Comparison of ENCODE assay signal across 10 mouse cellular contexts in the genomic region with DNA sequence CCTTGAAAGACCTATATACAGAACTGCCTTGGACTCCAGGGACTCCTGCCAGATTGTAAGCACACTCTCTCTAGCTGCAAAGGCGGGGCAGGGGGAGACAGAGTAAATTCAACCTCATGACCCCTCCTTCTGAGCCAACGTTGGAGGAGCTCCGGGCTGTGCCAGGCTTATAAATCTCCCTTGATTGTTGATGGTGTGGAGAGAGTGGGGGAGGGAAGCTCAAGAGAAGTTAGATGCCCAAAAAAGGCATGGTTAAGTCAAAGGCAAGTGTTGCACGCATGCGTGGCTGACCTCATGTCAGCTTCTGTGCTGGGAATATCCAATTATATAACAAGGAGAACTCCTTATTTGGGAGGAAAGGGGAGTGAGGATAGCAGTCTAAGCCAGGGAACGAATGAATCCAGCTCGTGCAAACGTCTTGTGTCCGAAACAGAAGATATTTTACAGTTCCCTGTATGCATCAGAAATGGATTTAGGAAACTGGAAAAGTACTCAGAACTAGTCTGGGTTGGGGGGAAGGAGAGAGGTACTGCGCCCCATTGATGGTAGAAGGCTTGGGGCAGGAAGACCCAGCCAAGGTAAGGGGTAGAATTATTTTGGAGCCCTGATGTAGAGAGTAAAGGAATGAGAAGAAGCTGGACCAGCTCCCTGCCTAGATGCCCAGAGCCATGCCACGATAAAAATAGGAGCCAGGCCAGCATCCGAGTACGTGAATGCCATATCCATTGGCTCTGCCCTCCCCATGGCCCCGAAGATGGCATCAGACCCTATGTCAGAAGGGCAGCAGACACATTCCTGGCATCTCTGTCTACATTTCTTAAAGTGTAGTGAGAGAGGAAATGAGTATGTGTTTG. TPM values are rescaled to one million over a fixed set of nuclear protein-coding genes. Genes with fewer than 3 reads are reported as not detected.
DNase-seq lines count a peak whose midpoint lies in the region; ATAC-seq and TF ChIP-seq lines count a peak whose summit lies in the region.
"Had no signal": no experiment of that assay in that cellular context is flagged by ENCODE, and none has a peak within 500 bp of the region (broad histone marks: within the 10 kb centered on the region; RNA-seq: fewer than 3 reads in every experiment).

No protein-coding gene starts in this region.

- peaks cover 63% of the 10 kb centered on the region for H3K36me3 ChIP-seq in intestine, embryonic 14.5 days (ENCODE audit: control insufficient read depth, insufficient read depth, low read length)
- peaks cover 35% of the 10 kb centered on the region for H3K36me3 ChIP-seq in lung, embryonic 14.5 days (ENCODE audit: insufficient read depth)

- H3K4me1 ChIP-seq in intestine, embryonic 14.5 days (replicated peaks; ENCODE audit: control insufficient read depth, insufficient read depth, low read length) = peaks cover 7% of the 10 kb centered on the region; the same call in 1 of the 2 replicates
- peaks cover 2% of the 10 kb centered on the region; the same call in 1 of the 2 replicates for H3K4me1 ChIP-seq in lung, embryonic 14.5 days (ENCODE audit: insufficient read depth)

- H3K27me3 ChIP-seq in intestine, embryonic 14.5 days (replicated peaks; ENCODE audit: control insufficient read depth, insufficient read depth, low read length) = no peaks in the 10 kb centered on the region
- no peaks in the 10 kb centered on the region for H3K27me3 ChIP-seq in lung, embryonic 14.5 days (ENCODE audit: insufficient read depth, low read length)

- peak overlapping the region; percentile 88 for H3K27ac ChIP-seq in intestine, embryonic 14.5 days (ENCODE audit: low read depth)
- H3K27ac ChIP-seq in lung, embryonic 14.5 days (ENCODE audit: low read depth) = peak overlapping the region; percentile 80; the same call in 1 of the 2 replicates

- peak; percentile 83 for ATAC-seq in intestine, embryonic 14.5 days (replicated peaks; ENCODE audit: low FRiP score, low TSS enrichment, low read depth)
- ATAC-seq in lung, embryonic 14.5 days (ENCODE audit: insufficient read depth) = peak; percentile 94
- no peak for ATAC-seq in monocyte, adult 5-6 weeks (replicated peaks; ENCODE audit: insufficient number of reproducible peaks, low FRiP score, low TSS enrichment, poor library complexity, severe bottlenecking)

- no peak for TF ChIP-seq CTCF in lung, embryonic 14.5 days (IDR thresholded peaks at IDR 0.05; ENCODE audit: low read depth)

- WGBS in intestine, embryonic 14.5 days = 47% methylated on average over 14 of the region's 14 CpGs
- 54% methylated on average over 14 of the region's 14 CpGs for WGBS in lung, embryonic 14.5 days

- 0 out of 2 replicates have a peak overlapping the region, but pooled peaks have one; percentile 6 for H3K4me2 ChIP-seq in intestine, embryonic 14.5 days (ENCODE audit: low read length)
- no peak overlapping the region for H3K4me2 ChIP-seq in lung, embryonic 14.5 days

- no peak overlapping the region for H3K4me3 ChIP-seq in intestine, embryonic 14.5 days (ENCODE audit: low read depth, low read length)
- H3K4me3 ChIP-seq in lung, embryonic 14.5 days (ENCODE audit: low read depth, low read length) = no peak overlapping the region

- no peaks in the 10 kb centered on the region for H3K9me3 ChIP-seq in intestine, embryonic 14.5 days (ENCODE audit: control insufficient read depth, low read length)
- H3K9me3 ChIP-seq in lung, embryonic 14.5 days (ENCODE audit: low read depth, low read length) = no peaks in the 10 kb centered on the region
- H3K9me3 ChIP-seq: G1E had no signal

- H3K9ac ChIP-seq in intestine, embryonic 14.5 days (ENCODE audit: low read length) = no peak overlapping the region
- no peak overlapping the region for H3K9ac ChIP-seq in lung, embryonic 14.5 days

- peak; percentile 15 for DNase-seq in urinary bladder, postnatal 25 days (ENCODE audit: low spot score)
- no peak for DNase-seq in urinary bladder, adult 2 months (ENCODE audit: low spot score)
- DNase-seq in intestine, embryonic 14.5 days (ENCODE audit: low spot score) = peak; percentile 62
- DNase-seq in lung, embryonic 14.5 days = peak; percentile 87
- no peak for DNase-seq in left cerebral cortex, adult 9 months (ENCODE audit: low spot score in 2 of 2)
- no peak for DNase-seq in spleen, postnatal 10 days (ENCODE audit: low spot score in 2 of 2)
- DNase-seq in right cerebral cortex, postnatal 14 days = no peak
- DNase-seq: cerebellum, adult 18-20 months had no signal

RNA-seq across cellular contexts. Expression of a gene that starts 18.6 kb away (rescaled TPM):
- 20.2 and 21.0 TPM in 2 replicates for polyA plus RNA-seq in urinary bladder, adult 2 months (2012; rRNA removed)
- polyA plus RNA-seq in intestine, embryonic 14.5 days (2014; fragmentation: Nextera tagmentation; extraction: Ambion mirVana) = 20.9 and 22.1 TPM in 2 replicates
- polyA plus RNA-seq in lung, embryonic 14.5 days (2014; fragmentation: Nextera tagmentation; extraction: Ambion mirVana) = 21.1 and 23.0 TPM in 2 replicates
- total RNA-seq in monocyte, adult 5-6 weeks (2017) = 11.9 to 23.5 TPM (median 13.9 TPM) in 3 replicates

Comparison
In these comparisons a context has a peak if more than half of its experiments do, and no peak if none do; other contexts are left out.
1. DNase-seq: peak in urinary bladder, postnatal 25 days (single experiment), intestine, embryonic 14.5 days (single experiment) and lung, embryonic 14.5 days (single experiment); none in urinary bladder, adult 2 months (single experiment), left cerebral cortex, adult 9 months (0 of 2), spleen, postnatal 10 days (0 of 2) and right cerebral cortex, postnatal 14 days (single experiment).